Mouse (Mus musculus): ENCODE measurements around the gene Frzb.

Gene Frzb

DNA sequence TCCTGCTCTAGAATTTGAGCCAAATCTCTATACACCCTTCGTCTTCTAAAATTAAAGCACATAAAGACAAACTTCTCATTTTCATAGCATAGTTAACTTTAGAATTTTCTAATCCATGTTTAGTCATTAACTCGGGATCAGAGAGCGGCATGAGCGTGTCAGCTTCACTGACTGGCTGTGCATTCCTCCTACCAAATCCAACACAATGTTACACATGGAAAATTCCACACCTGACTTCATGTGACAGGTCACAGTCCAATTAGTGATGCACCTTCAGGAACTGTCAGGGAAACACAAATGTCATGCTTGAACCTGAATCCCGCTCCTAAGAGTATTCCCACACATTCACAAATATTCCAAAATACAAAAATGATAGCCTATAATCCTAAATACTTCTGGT is 24.3 kb downstream of the Frzb start:
- DNase-seq: no peak

- no peak for DNase-seq
These were observed 25.4 kb downstream of the Frzb start for GRCm38 (mm10) chr2:80421990-80422389.

- DNase-seq: no peak
These were observed 31.1 kb downstream of the Frzb start for GRCm38 (mm10) chr2:80416286-80416685.

GRCm38 (mm10) chr2:80414387-80414786 is 33.0 kb downstream of the Frzb start:
- DNase-seq: no peak

- DNase-seq: no peak
These were observed 34.3 kb downstream of the Frzb start for GRCm38 (mm10) chr2:80413124-80413523.

- no peak for DNase-seq
These were observed 37.4 kb downstream of the Frzb start for GRCm38 (mm10) chr2:80409893-80410574.

DNA sequence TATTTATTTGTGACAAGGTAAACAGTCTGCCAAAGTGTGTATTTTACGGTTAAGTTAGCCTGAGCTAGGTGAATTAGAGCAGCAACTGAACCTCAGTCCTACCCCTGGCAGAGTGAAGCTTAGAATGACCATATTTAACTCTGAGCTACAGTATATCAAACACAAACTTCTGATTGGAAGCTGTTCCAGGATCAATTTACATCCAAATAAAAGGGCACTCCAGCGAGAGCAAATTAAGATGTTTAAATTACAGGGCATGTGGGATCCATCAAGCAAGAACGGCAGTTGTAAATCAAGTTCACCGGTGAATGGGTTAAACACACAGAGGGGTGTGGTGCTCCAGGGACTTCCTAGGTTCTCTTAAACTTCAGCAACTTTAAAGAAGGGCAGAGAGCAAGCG is 42.7 kb downstream of the Frzb start:
- no peak for DNase-seq

DNA sequence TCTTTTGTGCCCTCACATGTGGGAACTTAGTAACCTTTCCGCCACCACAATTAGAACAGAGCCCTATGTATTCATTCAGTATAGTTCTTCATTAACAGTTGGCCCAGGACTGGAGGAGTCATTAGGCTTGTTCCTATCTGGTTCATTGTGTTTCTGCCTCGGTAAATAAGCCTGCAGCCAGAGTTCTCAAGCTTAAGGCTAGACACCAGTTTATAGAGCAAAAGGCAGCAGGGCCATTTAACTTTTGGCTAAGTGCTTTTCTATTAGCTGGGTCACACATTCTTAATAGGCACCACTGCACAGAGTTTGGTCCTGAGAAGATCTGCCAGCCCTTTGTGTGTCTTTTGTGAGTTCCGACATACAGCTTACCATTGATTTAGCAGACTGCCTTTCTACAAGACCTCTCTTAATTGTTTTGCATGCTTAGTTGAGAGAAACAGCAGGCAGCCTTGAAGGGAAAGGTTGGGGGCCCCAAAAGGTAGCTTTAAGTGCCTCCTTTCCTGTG is 48.8 kb downstream of the Frzb start:
- DNase-seq: peak; percentile 73

GRCm38 (mm10) chr2:80396864-80397263 is 50.6 kb downstream of the Frzb start:
- DNase-seq: no peak

GRCm38 (mm10) chr2:80396057-80396456 is 51.4 kb downstream of the Frzb start:
- DNase-seq: no peak

- no peak for DNase-seq
These were observed 59.1 kb downstream of the Frzb start for GRCm38 (mm10) chr2:80388341-80388740.

- DNase-seq: no peak
These were observed 59.8 kb downstream of the Frzb start for GRCm38 (mm10) chr2:80387668-80388067.

GRCm38 (mm10) chr2:80386255-80386654 is 61.2 kb downstream of the Frzb start:
- no peak for DNase-seq

GRCm38 (mm10) chr2:80384447-80384846 is 63.0 kb downstream of the Frzb start:
- no peak for DNase-seq

- DNase-seq: no peak
These were observed 67.6 kb downstream of the Frzb start for GRCm38 (mm10) chr2:80379848-80380247.

DNA sequence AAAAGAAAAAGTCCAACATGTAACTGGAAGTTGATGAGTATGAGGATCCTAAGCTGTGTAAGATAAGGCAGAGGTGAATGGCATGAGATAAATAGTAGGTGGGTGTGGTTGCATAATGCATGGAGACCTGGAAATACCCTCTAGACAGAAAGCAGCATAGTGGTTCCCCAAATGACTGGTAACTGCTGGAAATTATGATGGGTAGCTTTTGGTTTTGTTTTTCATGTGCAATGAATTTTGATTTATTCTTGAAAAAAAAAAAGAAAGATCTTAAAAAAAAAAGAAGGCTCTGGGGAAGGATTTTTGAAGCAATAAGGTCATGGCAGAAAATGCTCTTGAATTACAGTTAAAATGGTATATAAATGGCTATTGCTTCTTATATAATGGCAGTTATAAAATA is 72.5 kb downstream of the Frzb start:
- no peak for DNase-seq

DNA sequence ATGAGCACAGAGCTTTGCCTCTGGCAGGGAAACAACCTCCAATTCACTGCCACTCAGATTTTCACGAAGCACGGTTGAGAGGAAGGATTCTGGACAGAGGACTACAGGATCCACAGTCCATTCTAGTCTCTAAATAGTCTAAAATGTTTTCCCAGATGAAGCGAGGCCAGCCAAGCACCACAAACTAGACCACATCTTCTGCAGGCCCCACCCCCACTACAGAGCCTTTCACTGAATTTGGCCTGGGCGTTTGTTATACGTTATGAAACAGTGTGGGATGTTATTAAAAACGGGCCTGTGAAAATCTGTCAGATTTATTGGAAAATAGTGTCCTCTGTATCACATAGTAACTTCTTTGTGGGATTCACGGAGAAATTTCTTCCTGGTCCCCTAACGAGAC is 76.0 kb downstream of the Frzb start:
- no peak for DNase-seq

Data from retina, postnatal 1 day (tissue).